Mouse (Mus musculus) C2C12 (cell line): ENCODE results near the gene Gper1.

Source experiments
- CEBPB ChIP-seq: IDR thresholded peaks from one replicate; pipeline ENCODE4 v1.6.1; 2011; ENCODE audit warnings: low read depth, mild to moderate bottlenecking, control low read depth, moderate library complexity
- CTCF ChIP-seq: IDR thresholded peaks from one replicate; pipeline ENCODE4 v1.5.1; 2011; ENCODE audit not compliant: control insufficient read depth, insufficient read depth, insufficient read length
- MAX ChIP-seq: IDR thresholded peaks from one replicate; pipeline ENCODE4 v1.6.1; 2011; ENCODE audit warnings: mild to moderate bottlenecking, control low read depth
- MYOD1 ChIP-seq: IDR thresholded peaks from one replicate; pipeline ENCODE4 v1.6.1; 2011; ENCODE audit warnings: low read depth; ENCODE audit not compliant: control insufficient read depth, insufficient read length
- MYOG ChIP-seq: IDR thresholded peaks from one replicate; pipeline ENCODE4 v1.6.1; 2011; ENCODE audit not compliant: control insufficient read depth, insufficient read length; ENCODE audit errors: extremely low read depth
- USF1 ChIP-seq: IDR thresholded peaks from one replicate; pipeline ENCODE4 v1.6.1; 2011; ENCODE audit warnings: low read depth, mild to moderate bottlenecking, control low read depth, moderate library complexity

GRCm38 (mm10) chr5:139387329-139388194 is 35.4 kb upstream of the Gper1 start:
- TF ChIP-seq MYOD1, result no peak
- TF ChIP-seq CTCF, result no peak
- TF ChIP-seq MAX, result no peak
- no peak for TF ChIP-seq USF1
- no peak for TF ChIP-seq MYOG
- TF ChIP-seq CEBPB, result no peak
